Mouse (Mus musculus) CH12.LX (cell line): Measurements from ENCODE around the gene Specc1l. TPM values are rescaled to one million over a fixed set of nuclear protein-coding genes. Genes with fewer than 3 reads are reported as not detected.

Source experiments
- DNase-seq: peaks from one replicate; pipeline ENCODE4 v3.0.0-alpha.2; 2013; ENCODE audit errors: extremely low read depth
- H3K27ac ChIP-seq: 2 replicates; pipeline ENCODE4 v1.5.1; 2012; ENCODE audit warnings: low read depth, mild to moderate bottlenecking, control low read depth, moderate library complexity; ENCODE audit not compliant: insufficient read depth
- H3K27me3 ChIP-seq: replicated peaks from 2 replicates; pipeline ENCODE3; 2012; ENCODE audit warnings: inconsistent platforms
- H3K36me3 ChIP-seq, 2 experiments: replicated peaks in 1 of 2; 2 replicates each; pipeline versions ENCODE3 to v1.6.1; 2012; ENCODE audit warnings: inconsistent platforms in 1 of 2, low read length in 1 of 2, mild to moderate bottlenecking in 1 of 2, mixed read lengths in 1 of 2, moderate library complexity in 1 of 2; ENCODE audit not compliant: control insufficient read depth in 1 of 2, insufficient read depth in 1 of 2
- H3K4me1 ChIP-seq, 2 experiments: 2 replicates each; pipeline ENCODE4 v1.6.1; 2012; ENCODE audit warnings: inconsistent platforms in 1 of 2, moderate library complexity in 1 of 2; ENCODE audit not compliant: insufficient read depth in 2 of 2, control insufficient read depth in 1 of 2
- H3K4me2 ChIP-seq: 2 replicates; pipeline ENCODE4 v1.6.1; 2012; ENCODE audit warnings: low read depth, mild to moderate bottlenecking, control low read depth; ENCODE audit not compliant: poor library complexity, insufficient read depth, severe bottlenecking
- H3K4me3 ChIP-seq, 3 experiments: fragments of 150-350 bp in 1 of 3; sonication (generic) in 1 of 3; replicated peaks in 1 of 3; 2 replicates each; pipeline versions ENCODE3 to v1.5.1; 2011 to 2012; ENCODE audit warnings: low read depth in 2 of 3, low read length in 2 of 3, mild to moderate bottlenecking in 2 of 3, moderate library complexity in 2 of 3, control low read depth in 1 of 3, improper control_type of control experiment in 1 of 3, inconsistent platforms in 1 of 3, mixed read lengths in 1 of 3; ENCODE audit not compliant: poor library complexity in 1 of 3
- H3K79me2 ChIP-seq: replicated peaks from 2 replicates; pipeline ENCODE4 v1.6.1; 2012; ENCODE audit warnings: mild to moderate bottlenecking, moderate library complexity; ENCODE audit not compliant: control insufficient read depth, poor library complexity, insufficient read depth, severe bottlenecking; ENCODE audit errors: extremely low read depth
- H3K9ac ChIP-seq: 2 replicates; pipeline ENCODE4 v1.6.1; 2012; ENCODE audit warnings: low read depth, mild to moderate bottlenecking, control low read depth, moderate library complexity; ENCODE audit not compliant: insufficient read depth
- H3K9me3 ChIP-seq: replicated peaks from 2 replicates; pipeline ENCODE3; 2012; ENCODE audit warnings: low read length, inconsistent platforms, mixed read lengths
- CHD1 ChIP-seq: IDR thresholded peaks from 2 replicates; pipeline ENCODE4 v1.6.1; 2012; ENCODE audit warnings: low read depth, low read length, improper control_type of control experiment, inconsistent platforms
- CTCF ChIP-seq, 2 experiments: IDR thresholded peaks in 1 of 2; conservative IDR thresholded peaks in 1 of 2; 2 replicates each; pipeline ENCODE4 v1.5.1; 2011 to 2012; ENCODE audit warnings: low read depth in 2 of 2, low read length in 2 of 2, improper control_type of control experiment in 1 of 2, inconsistent platforms in 1 of 2, mild to moderate bottlenecking in 1 of 2, moderate library complexity in 1 of 2
- E2F4 ChIP-seq: IDR thresholded peaks from 2 replicates; pipeline ENCODE4 v1.6.1; 2011; ENCODE audit warnings: low read depth, low read length, improper control_type of control experiment; ENCODE audit not compliant: insufficient replicate concordance
- ELF1 ChIP-seq: IDR thresholded peaks from 2 replicates; pipeline ENCODE4 v1.6.1; 2014; ENCODE audit warnings: low read depth, mild to moderate bottlenecking, inconsistent platforms, low read length, improper control_type of control experiment
- EP300 ChIP-seq: IDR thresholded peaks from 2 replicates; pipeline ENCODE4 v1.6.1; 2011; ENCODE audit warnings: low read length, improper control_type of control experiment
- ETS1 ChIP-seq: conservative IDR thresholded peaks from 2 replicates; pipeline ENCODE4 v1.6.1; 2012; ENCODE audit warnings: low read depth, mild to moderate bottlenecking, inconsistent platforms, low read length, improper control_type of control experiment, moderate library complexity
- HCFC1 ChIP-seq: IDR thresholded peaks from 2 replicates; pipeline ENCODE4 v1.6.1; 2012; ENCODE audit warnings: low read depth, mild to moderate bottlenecking, inconsistent platforms, low read length, improper control_type of control experiment
- JUN ChIP-seq: IDR thresholded peaks from 2 replicates; pipeline ENCODE4 v1.6.1; 2011; ENCODE audit warnings: low read depth, mild to moderate bottlenecking, low read length, improper control_type of control experiment, moderate library complexity; ENCODE audit not compliant: insufficient read depth
- MAFK ChIP-seq: IDR thresholded peaks from 2 replicates; pipeline ENCODE4 v1.6.1; 2011; ENCODE audit warnings: low read length, improper control_type of control experiment; ENCODE audit not compliant: insufficient replicate concordance
- MAZ ChIP-seq: IDR thresholded peaks from 2 replicates; pipeline ENCODE4 v1.6.1; 2012; ENCODE audit warnings: low read depth, mild to moderate bottlenecking, inconsistent platforms, low read length, improper control_type of control experiment, moderate library complexity
- MEF2A ChIP-seq: IDR thresholded peaks from 2 replicates; pipeline ENCODE4 v1.6.1; 2014; ENCODE audit warnings: low read depth, mild to moderate bottlenecking, inconsistent platforms, low read length, improper control_type of control experiment, borderline replicate concordance
- MXI1 ChIP-seq: IDR thresholded peaks from 2 replicates; pipeline ENCODE4 v1.6.1; 2011; ENCODE audit warnings: mild to moderate bottlenecking, low read depth, low read length, improper control_type of control experiment
- NELFE ChIP-seq: IDR thresholded peaks from 2 replicates; pipeline ENCODE4 v1.6.1; 2011; ENCODE audit warnings: low read depth, low read length, improper control_type of control experiment
- PAX5 ChIP-seq: IDR thresholded peaks from 2 replicates; pipeline ENCODE4 v1.6.1; 2012; ENCODE audit warnings: low read length, inconsistent platforms, mixed read lengths
- POLR2AphosphoS2 ChIP-seq: IDR thresholded peaks from 2 replicates; pipeline ENCODE4 v1.6.1; 2011; ENCODE audit warnings: low read depth, low read length, improper control_type of control experiment
- RAD21 ChIP-seq: IDR thresholded peaks from 2 replicates; pipeline ENCODE4 v1.6.1; 2011; ENCODE audit warnings: low read depth, mild to moderate bottlenecking, low read length, improper control_type of control experiment, moderate library complexity
- RCOR1 ChIP-seq: conservative IDR thresholded peaks from 2 replicates; pipeline ENCODE4 v1.6.1; 2012; ENCODE audit warnings: low read depth, mild to moderate bottlenecking, inconsistent platforms, low read length, improper control_type of control experiment
- TBP ChIP-seq: conservative IDR thresholded peaks from 2 replicates; pipeline ENCODE4 v1.6.1; 2011; ENCODE audit warnings: low read depth, low read length, improper control_type of control experiment
- UBTF ChIP-seq: IDR thresholded peaks from 2 replicates; pipeline ENCODE4 v1.6.1; 2012; ENCODE audit warnings: low read depth, mild to moderate bottlenecking, inconsistent platforms, low read length, improper control_type of control experiment, moderate library complexity
- USF2 ChIP-seq: conservative IDR thresholded peaks from 2 replicates; pipeline ENCODE4 v1.6.1; 2011; ENCODE audit warnings: low read depth, low read length, improper control_type of control experiment
- ZKSCAN1 ChIP-seq: IDR thresholded peaks from 2 replicates; pipeline ENCODE4 v1.6.1; 2012; ENCODE audit warnings: low read depth, inconsistent platforms, low read length, improper control_type of control experiment, borderline replicate concordance
- ZMIZ1 ChIP-seq: IDR thresholded peaks from 2 replicates; pipeline ENCODE4 v1.6.1; 2012; ENCODE audit warnings: low read depth, mild to moderate bottlenecking, inconsistent platforms, low read length, improper control_type of control experiment
- dilution Hi-C: fragments of 300-500 bp; cut with MboI; formaldehyde crosslinking; loops from 2 replicates; pipeline ENCODE4 v1.14.3; 2020; ENCODE audit warnings: low sequenced_read_pairs; ENCODE audit not compliant: extremely low pct_unique_long_range_greater_than_20kb, extremely low pct_ligation_motif_present
- in situ Hi-C: fragments of 300-500 bp; cut with MboI; formaldehyde crosslinking; loops from 3 replicates; pipeline ENCODE4 v1.14.3; 2019; ENCODE audit warnings: low sequenced_read_pairs, low pct_ligation_motif_present, low pct_unique_long_range_greater_than_20kb, mixed read lengths
- polyA plus RNA-seq: library from polyadenylated mRNA; unstranded; fragments of >175 nt; gene quantifications from 2 replicates; pipeline ENCODE4 v1.2.1, GENCODE M21; 2012; ENCODE audit warnings: low read depth; ENCODE audit not compliant: insufficient read length
- total RNA-seq, 2 experiments: library from RNA; depleted of rRNA; stranded (reverse); fragments of 300-350 nt in 1 of 2; fragments of >200 nt in 1 of 2; gene quantifications; 2 replicates each; pipeline ENCODE4 v1.2.3; 2012 to 2014

Specc1l gene
- total and polyA plus RNA-seq, 3 experiments, result 18.6 to 25.1 (median 21.1) TPM

- Histone ChIP-seq H3K27ac (no peak overlapping the region), H3K36me3 (peaks cover 56 to 92% of the 10 kb centered on the region in 2 experiments), H3K79me2 (peaks cover 3% of the 10 kb centered on the region; the same call in 1 of the 2 replicates), H3K4me2 (no peak overlapping the region), H3K9me3 (no peaks in the 10 kb centered on the region), H3K27me3 (no peaks in the 10 kb centered on the region), H3K4me3 (no peak overlapping the region), H3K4me1 (no peaks in the 10 kb centered on the region), H3K9ac (no peak overlapping the region)
- dilution Hi-C loops (no loop called here), in situ Hi-C loops (no loop called here)
- no peak for DNase-seq
- TF ChIP-seq MAFK (no peak), ELF1 (no peak), RAD21 (no peak), MAZ (no peak), UBTF (no peak), ZMIZ1 (no peak), PAX5 (no peak), MEF2A (no peak), HCFC1 (no peak), CTCF (conservative IDR thresholded peaks at IDR 0.05 in 1 of 2, IDR thresholded peaks at IDR 0.05 in 1 of 2; ENCODE audit: low read depth in 2 of 2, low read length in 2 of 2) (no peak), JUN (no peak)
Observed at GRCm38 (mm10) chr10:75245806-75246205, 33.9 kb downstream of the Specc1l start.

DNA sequence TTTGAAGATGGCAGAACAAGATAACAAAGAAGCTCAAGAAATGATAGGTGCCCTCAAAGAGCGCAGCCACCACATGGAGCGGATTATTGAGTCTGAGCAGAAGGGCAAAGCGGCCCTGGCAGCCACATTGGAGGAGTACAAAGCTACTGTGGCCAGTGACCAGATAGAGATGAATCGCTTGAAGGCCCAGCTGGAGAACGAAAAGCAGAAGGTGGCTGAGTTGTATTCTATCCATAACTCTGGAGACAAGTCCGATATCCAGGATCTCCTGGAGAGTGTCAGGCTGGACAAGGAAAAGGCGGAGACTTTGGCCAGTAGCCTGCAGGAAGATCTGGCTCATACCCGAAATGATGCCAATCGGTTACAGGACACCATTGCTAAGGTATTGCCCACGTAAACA lies 34.5 kb downstream of the Specc1l start:
- H3K36me3 ChIP-seq, result peaks cover 52 to 89% of the 10 kb centered on the region in 2 experiments
- DNase-seq, result no peak
- no peak for TF ChIP-seq MEF2A
- no peak for TF ChIP-seq TBP
- TF ChIP-seq USF2, result no peak
- no peak for TF ChIP-seq POLR2AphosphoS2
- TF ChIP-seq ZKSCAN1, result no peak
- no peak for TF ChIP-seq CHD1
- TF ChIP-seq EP300, result no peak
- TF ChIP-seq E2F4, result no peak
- TF ChIP-seq NELFE, result no peak
- TF ChIP-seq ETS1, result no peak
- TF ChIP-seq HCFC1, result no peak
- no peak for TF ChIP-seq MXI1
- no peak for TF ChIP-seq RCOR1
- no peak overlapping the region for H3K4me2 ChIP-seq
- no peaks in the 10 kb centered on the region for H3K9me3 ChIP-seq
- H3K79me2 ChIP-seq, result 0 out of 2 replicates have a peak, but pooled peaks cover 3% of the 10 kb centered on the region
- H3K4me1 ChIP-seq, result no peaks in the 10 kb centered on the region
- H3K27ac ChIP-seq, result no peak overlapping the region
- H3K9ac ChIP-seq, result no peak overlapping the region
- dilution Hi-C loops, result no loop called here
- in situ Hi-C loops, result no loop called here
- no peaks in the 10 kb centered on the region for H3K27me3 ChIP-seq
- H3K4me3 ChIP-seq, result no peak overlapping the region
